Mouse (Mus musculus) heart, postnatal 0 days (tissue): ENCODE measurements at regions not wholly inside any gene's neighbourhood (a gene's known extent, or its start where the extent isn't known, plus 50 kb on each side); places are given as distances from the start of the nearest gene placed in this dataset.

Source experiments
- CTCF ChIP-seq: IDR thresholded peaks from 2 replicates; pipeline ENCODE4 v1.5.1; 2016; ENCODE audit warnings: antibody characterized with exemption, control low read depth, low read depth
- EP300 ChIP-seq: IDR thresholded peaks from 2 replicates; pipeline ENCODE4 v1.6.1; 2016; ENCODE audit warnings: antibody characterized with exemption, low read depth

- no peak for TF ChIP-seq CTCF
- TF ChIP-seq EP300, result no peak
Observed at GRCm38 (mm10) chr12:27916401-27916920, 574.1 kb upstream of the Sox11 start.
